Mouse (Mus musculus): ENCODE results near the gene Smagp.

Smagp gene

GRCm38 (mm10) chr15:100665411-100666218 is 28.9 kb upstream of the Smagp start:
- no peak for DNase-seq (ENCODE audit: low spot score in 2 of 2)

- DNase-seq (ENCODE audit: low spot score in 2 of 2), result peak; percentile 92 to 94
These were observed 28.1 kb upstream of the Smagp start for GRCm38 (mm10) chr15:100664813-100665274.

GRCm38 (mm10) chr15:100660805-100661204 is 24.1 kb upstream of the Smagp start:
- DNase-seq (ENCODE audit: low spot score in 2 of 2), result no peak

- no peak for DNase-seq (ENCODE audit: low spot score in 2 of 2)
These were observed 23.6 kb upstream of the Smagp start for GRCm38 (mm10) chr15:100660306-100660705.

- no peak for DNase-seq (ENCODE audit: low spot score in 2 of 2)
These were observed 18.5 kb upstream of the Smagp start for GRCm38 (mm10) chr15:100655201-100655600.

GRCm38 (mm10) chr15:100654271-100654670 is 17.5 kb upstream of the Smagp start:
- DNase-seq (ENCODE audit: low spot score in 2 of 2), result no peak

- no peak for DNase-seq (ENCODE audit: low spot score in 2 of 2)
These were observed 14.9 kb upstream of the Smagp start for GRCm38 (mm10) chr15:100651610-100652009.

- no peak for DNase-seq (ENCODE audit: low spot score in 2 of 2)
These were observed 13.4 kb upstream of the Smagp start for GRCm38 (mm10) chr15:100650111-100650510.

GRCm38 (mm10) chr15:100646161-100646560 is 9.4 kb upstream of the Smagp start:
- no peak for DNase-seq (ENCODE audit: low spot score in 2 of 2)

- DNase-seq (ENCODE audit: low spot score in 2 of 2), result no peak
These were observed 5.7 kb upstream of the Smagp start for GRCm38 (mm10) chr15:100642451-100642850.

- DNase-seq (ENCODE audit: low spot score in 2 of 2), result no peak
These were observed 4.6 kb upstream of the Smagp start for GRCm38 (mm10) chr15:100641226-100641810.

GRCm38 (mm10) chr15:100639972-100640750 is 3.4 kb upstream of the Smagp start:
- DNase-seq (ENCODE audit: low spot score in 2 of 2), result no peak

- peak; percentile 46 to 61 for DNase-seq (ENCODE audit: low spot score in 2 of 2)
These were observed 921 bp upstream of the Smagp start for GRCm38 (mm10) chr15:100637661-100638060.

GRCm38 (mm10) chr15:100635851-100636645 is 692 bp downstream of the Smagp start:
- no peak for DNase-seq (ENCODE audit: low spot score in 2 of 2)

GRCm38 (mm10) chr15:100635239-100635638 is 1.5 kb downstream of the Smagp start:
- DNase-seq (ENCODE audit: low spot score in 2 of 2), result no peak

- peak; percentile 29 to 38 for DNase-seq (ENCODE audit: low spot score in 2 of 2)
These were observed 3.4 kb downstream of the Smagp start for GRCm38 (mm10) chr15:100633341-100633740.

- DNase-seq (ENCODE audit: low spot score in 2 of 2), result no peak
These were observed 4.4 kb downstream of the Smagp start for GRCm38 (mm10) chr15:100632323-100632722.

- DNase-seq (ENCODE audit: low spot score in 2 of 2), result no peak
These were observed 5.1 kb downstream of the Smagp start for GRCm38 (mm10) chr15:100631454-100632170.

- DNase-seq (ENCODE audit: low spot score in 2 of 2), result no peak
These were observed 6.6 kb downstream of the Smagp start for GRCm38 (mm10) chr15:100630126-100630525.

- no peak for DNase-seq (ENCODE audit: low spot score in 2 of 2)
These were observed 7.9 kb downstream of the Smagp start for GRCm38 (mm10) chr15:100628797-100629196.

Data from spleen, postnatal 36 days (tissue).